Mouse (Mus musculus) heart, postnatal 4 days (tissue): ENCODE data around the gene Svopl. TPM values are rescaled to one million over a fixed set of nuclear protein-coding genes. Genes with fewer than 3 reads are reported as not detected.
A peak's percentile ranks its signal among the peaks of the same experiment; 100 is the strongest.

ENCODE experiments used
- DNase-seq: peaks from one replicate; pipeline ENCODE4 v3.0.0; 2021
- total RNA-seq, 2 experiments: library from RNA; stranded (reverse); gene quantifications; 2 replicates each; pipeline ENCODE4 v1.2.3; 2021

Svopl gene
- total RNA-seq = under 1 TPM; 0.65 to 0.69 TPM

GRCm38 (mm10) chr6:38046838-38047237, at the start of gene Svopl:
TSS of gene Svopl (minus strand) at chr6:38046996.
- no peak for DNase-seq

DNA sequence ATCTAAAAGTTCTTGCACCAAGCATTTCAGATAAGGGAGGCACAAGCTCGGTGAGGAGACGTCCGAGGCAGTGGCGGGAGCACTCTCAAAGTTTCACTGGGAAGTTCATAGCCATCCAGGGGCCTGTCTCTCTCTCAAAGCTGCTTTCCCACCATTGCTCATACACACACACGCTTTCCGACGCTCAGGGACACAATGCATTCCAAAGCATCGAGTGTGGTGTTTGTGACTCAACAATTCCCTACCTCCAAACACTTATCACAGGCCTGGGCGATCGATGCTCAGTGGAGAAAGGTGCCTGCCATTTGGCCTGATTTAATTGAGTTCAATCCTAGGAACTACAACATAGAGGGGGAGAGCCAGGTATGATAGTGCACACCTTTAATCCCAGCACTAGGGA, 47.9 kb upstream of the Svopl start:
- no peak for DNase-seq

GRCm38 (mm10) chr6:38092539-38092938, 45.7 kb upstream of the Svopl start:
- DNase-seq = no peak

GRCm38 (mm10) chr6:38087242-38088026, 40.6 kb upstream of the Svopl start:
- no peak for DNase-seq

DNA sequence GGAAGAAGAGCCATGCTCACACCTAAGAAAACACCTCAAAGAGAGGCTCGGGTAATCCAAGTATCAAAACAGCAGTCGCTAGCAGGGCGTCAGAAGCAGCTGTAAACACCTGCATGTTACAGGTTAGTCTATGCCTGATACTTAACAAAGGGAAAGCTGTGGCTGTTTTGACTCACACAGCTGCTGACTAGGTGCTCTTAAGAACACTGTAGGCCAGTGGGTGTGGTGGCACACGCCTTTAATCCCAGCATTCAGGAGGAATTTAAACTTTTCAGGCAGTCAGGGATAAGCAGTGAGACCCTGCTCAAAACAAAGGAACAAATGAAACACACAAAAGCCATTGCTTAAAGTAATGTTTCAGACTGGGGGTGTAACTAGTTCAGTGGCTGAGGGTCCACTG, 36.4 kb upstream of the Svopl start:
- DNase-seq = no peak

- DNase-seq = peak; percentile 31
Observed at GRCm38 (mm10) chr6:38081727-38082341, 35.0 kb upstream of the Svopl start.

DNA sequence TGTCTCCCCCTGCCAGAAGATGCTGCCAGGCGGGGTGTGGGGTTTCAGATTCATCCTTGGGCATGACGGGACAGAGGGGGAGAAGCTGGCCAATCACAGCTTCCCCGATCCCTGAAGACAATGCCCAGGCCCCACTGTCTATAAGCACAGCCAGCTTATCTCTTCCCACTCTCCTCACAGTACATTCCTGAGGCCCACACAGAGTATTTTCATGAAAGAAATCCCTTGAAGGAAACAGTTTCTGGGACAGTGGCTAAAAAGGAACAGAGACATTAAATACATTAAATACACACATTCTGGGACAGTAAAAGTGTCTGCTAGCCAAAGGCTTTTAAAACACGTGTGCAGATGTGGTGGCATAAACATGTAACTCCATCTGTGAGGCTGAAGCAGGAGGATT, 33.6 kb upstream of the Svopl start:
- no peak for DNase-seq

DNA sequence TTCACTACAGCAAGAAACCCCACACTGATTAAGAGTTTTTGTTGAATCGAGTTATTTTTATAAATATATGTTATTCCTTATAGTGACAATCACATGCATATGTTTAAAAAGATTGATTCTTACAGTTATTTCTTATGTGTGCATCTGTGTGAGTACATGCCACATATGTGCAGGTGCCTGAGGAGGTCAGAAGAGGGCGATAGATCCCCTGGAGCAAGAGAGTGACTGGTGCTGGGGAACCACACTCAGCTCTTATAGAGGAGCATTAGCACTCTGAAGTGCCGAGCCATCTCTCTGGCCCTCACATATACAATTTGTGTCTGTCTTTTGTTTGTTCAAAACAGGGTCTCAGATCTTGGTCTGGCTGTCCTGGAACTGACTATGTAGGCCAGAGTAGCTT, 26.8 kb upstream of the Svopl start:
- no peak for DNase-seq

DNA sequence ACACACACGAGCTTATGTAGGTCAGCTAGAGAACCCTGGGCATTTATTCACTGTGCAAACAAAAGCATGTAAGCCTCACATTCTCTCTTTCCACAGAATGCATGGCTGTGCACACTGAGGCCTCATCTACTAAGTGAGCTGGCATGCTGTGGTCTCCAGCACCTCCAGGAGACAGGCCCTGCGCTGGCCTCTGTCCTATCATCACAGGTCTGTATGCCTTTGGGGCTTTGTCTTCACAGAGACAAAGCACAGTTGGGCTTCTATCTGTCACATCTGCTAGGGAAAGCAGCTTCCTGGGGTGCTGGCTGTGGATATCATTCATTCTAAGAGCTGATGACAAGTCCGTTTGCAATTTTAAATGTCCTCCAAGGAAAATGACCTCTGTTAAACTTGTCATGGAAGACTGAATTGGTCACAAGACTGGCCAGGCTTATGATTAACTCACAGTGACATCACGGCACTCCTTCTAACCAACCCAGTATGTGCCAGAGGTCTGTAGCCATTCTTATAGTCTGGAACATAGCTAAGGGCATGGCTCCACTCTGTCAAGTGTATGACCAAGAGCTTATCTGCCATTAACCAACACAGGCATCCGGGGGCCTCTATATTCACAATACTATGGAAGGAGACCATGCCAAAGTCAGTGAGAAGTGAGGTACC, 25.5 kb upstream of the Svopl start:
- DNase-seq = no peak

- DNase-seq = no peak
Observed at GRCm38 (mm10) chr6:38071256-38071655, 24.5 kb upstream of the Svopl start.

DNA sequence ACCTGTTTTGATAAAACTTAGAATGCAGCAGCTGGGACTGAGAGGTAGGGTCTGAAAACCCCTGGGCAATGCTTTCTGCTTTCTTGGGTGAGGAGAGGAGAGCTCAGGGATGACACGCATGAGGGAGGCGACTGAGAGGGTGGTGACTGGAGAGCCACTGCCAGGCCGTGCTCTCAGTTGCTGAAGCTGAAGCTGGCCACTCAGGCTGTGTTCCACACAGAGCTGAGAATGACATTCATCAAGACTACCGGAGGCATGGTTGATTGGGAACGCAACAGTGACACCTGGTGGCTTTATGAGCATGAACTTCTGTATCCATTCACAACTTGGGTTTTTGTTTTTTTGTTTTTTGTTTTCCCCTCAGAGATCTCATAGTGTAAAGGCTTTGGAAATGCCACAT, 19.4 kb upstream of the Svopl start:
- DNase-seq = peak; percentile 69

DNA sequence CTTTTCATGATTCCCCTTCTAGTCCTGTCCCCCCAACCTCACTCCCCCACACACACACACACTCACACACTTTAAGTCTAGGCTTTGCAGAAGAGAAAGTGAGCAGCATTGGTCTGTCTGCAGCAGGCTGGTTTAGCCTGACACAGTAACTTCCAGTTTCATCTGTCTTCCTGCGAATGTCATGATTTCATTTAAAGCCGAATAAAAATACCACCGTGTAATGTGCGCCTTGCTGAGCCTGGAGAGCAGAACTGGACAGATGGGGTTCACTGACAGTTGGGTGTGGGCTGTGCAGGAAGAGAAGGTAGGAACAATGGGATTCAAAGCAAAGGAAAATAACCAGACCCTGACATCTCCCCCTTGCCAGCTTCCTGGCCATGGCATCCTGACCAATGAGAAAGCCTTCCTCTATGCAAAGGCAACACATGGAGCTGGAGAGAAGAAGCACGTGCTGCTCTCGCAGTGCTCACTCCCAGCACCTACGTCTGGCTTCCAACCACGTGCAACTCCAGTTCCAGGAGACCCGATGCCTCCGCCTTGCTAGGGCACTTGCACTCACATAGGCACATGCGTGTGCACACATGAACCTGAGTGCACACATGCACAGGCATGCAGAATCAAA, 18.8 kb upstream of the Svopl start:
- no peak for DNase-seq

- no peak for DNase-seq
Observed at GRCm38 (mm10) chr6:38065122-38065500, 18.3 kb upstream of the Svopl start.

DNA sequence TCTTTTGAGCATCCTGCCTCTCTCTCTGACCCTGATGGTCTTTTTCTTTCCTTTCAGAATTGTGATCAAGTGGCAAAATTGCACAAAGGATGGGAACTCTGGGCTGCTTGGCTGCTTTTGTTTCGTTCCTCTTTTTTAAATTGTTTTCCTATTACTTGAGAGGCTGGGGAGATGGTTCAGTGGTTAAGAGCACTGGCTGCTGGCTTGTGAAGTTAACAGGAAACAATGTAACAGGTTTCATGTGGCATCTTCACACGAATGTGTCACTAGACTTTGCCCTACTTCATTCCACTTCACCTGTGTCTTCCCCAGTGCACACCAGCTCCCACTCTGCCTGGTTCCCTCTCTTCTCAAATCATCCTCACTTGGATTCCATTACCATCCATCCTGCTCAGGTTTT, 17.8 kb upstream of the Svopl start:
- DNase-seq = no peak

DNA sequence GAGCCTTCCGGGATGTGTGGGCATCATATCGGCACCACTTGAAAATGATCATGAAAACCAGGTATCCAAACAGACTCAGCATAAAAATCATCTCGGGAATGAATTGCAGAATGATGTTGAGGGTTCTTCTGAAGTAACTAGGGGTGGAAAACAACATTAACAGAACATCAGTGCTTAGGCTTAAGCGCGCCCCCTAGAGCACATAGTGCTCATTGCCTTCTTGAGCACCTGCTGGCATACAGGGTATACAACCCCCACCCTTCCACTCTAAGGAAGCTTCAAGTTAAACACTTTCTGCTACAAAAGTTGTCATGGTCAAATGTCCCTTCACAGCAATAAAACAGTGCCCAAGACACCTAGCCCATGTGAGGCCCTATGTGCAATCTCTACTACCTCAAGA, 12.0 kb upstream of the Svopl start:
- DNase-seq = no peak

GRCm38 (mm10) chr6:38055471-38056330, 8.9 kb upstream of the Svopl start:
- no peak for DNase-seq

GRCm38 (mm10) chr6:38049601-38050000, 2.8 kb upstream of the Svopl start:
- DNase-seq = no peak

- peak; percentile 53 for DNase-seq
Observed at GRCm38 (mm10) chr6:38048800-38049561, 2.2 kb upstream of the Svopl start.

GRCm38 (mm10) chr6:38048003-38048402, 1.2 kb upstream of the Svopl start:
- DNase-seq = no peak

DNA sequence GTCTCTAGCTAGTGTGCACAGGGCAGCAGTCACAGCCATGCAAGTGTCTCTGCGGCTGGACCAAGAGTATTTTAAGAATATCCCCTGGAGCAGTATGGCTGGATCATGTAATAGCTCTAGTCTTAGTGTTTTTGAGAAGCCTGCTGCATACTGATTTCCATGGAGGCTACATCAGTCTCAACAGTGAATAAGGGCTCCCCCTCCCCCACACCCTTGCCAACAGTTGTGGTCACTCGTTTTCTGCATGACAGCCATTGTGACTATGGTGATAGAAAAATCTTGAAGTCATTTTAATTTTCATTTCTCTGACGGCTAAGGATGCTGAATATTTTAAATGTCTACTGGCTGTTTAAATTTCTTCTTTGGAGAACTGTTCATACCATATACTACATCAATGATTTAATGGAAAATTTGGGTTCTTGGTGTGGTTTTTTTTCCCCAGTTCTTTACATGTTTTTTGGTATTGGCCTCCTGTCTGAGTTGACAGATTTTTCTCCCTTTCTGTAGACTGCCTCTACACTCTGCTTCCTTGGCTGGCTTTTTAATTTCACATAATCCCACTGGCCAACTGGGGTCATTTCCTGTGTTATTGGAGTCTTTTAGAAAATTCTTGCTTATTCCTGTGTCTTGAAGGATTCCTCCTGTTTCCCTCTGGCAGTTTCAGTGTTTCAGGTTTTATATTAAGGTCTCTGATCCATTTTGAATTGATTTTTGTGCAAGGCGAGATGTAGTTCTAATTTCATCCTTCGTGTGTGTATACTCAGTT, 13.8 kb downstream of the Svopl start:
- peak; percentile 30 for DNase-seq
